Mouse (Mus musculus): ENCODE results near the gene Apoc4.

Gene Apoc4

GRCm38 (mm10) chr7:19681202-19681694 lies at the start of gene Apoc4, which contains the start of gene Gm44805:
Gene Apoc4, minus strand, starts transcription at chr7:19681479.
Gene Gm44805, minus strand, starts transcription at chr7:19681423.
- DNase-seq (ENCODE audit: low spot score) = no peak

GRCm38 (mm10) chr7:19726541-19726940 lies 45.3 kb upstream of the Apoc4 start:
- no peak for DNase-seq (ENCODE audit: low spot score)

- no peak for DNase-seq (ENCODE audit: low spot score)
Observed at GRCm38 (mm10) chr7:19724167-19724566, 42.9 kb upstream of the Apoc4 start.

GRCm38 (mm10) chr7:19722754-19723195 lies 41.5 kb upstream of the Apoc4 start:
- no peak for DNase-seq (ENCODE audit: low spot score)

- no peak for DNase-seq (ENCODE audit: low spot score)
Observed at GRCm38 (mm10) chr7:19719200-19719599, 37.9 kb upstream of the Apoc4 start.

- DNase-seq (ENCODE audit: low spot score) = no peak
Observed at GRCm38 (mm10) chr7:19718297-19718952, 37.1 kb upstream of the Apoc4 start.

GRCm38 (mm10) chr7:19717346-19717745 lies 36.1 kb upstream of the Apoc4 start:
- DNase-seq (ENCODE audit: low spot score) = no peak

GRCm38 (mm10) chr7:19716822-19717221 lies 35.5 kb upstream of the Apoc4 start:
- no peak for DNase-seq (ENCODE audit: low spot score)

- DNase-seq (ENCODE audit: low spot score) = no peak
Observed at GRCm38 (mm10) chr7:19716055-19716682, 34.9 kb upstream of the Apoc4 start.

- peak; percentile 99 for DNase-seq (ENCODE audit: low spot score)
Observed at GRCm38 (mm10) chr7:19715239-19716054, 34.2 kb upstream of the Apoc4 start, which contains the start of gene Tomm40. Gene Tomm40, minus strand, starts transcription at chr7:19715438.

GRCm38 (mm10) chr7:19714836-19715235 lies 33.6 kb upstream of the Apoc4 start:
- DNase-seq (ENCODE audit: low spot score) = no peak

- DNase-seq (ENCODE audit: low spot score) = no peak
Observed at GRCm38 (mm10) chr7:19713598-19713997, 32.3 kb upstream of the Apoc4 start.

- no peak for DNase-seq (ENCODE audit: low spot score)
Observed at GRCm38 (mm10) chr7:19713196-19713595, 31.9 kb upstream of the Apoc4 start.

GRCm38 (mm10) chr7:19712414-19712813 lies 31.1 kb upstream of the Apoc4 start:
- no peak for DNase-seq (ENCODE audit: low spot score)

GRCm38 (mm10) chr7:19710650-19711049 lies 29.4 kb upstream of the Apoc4 start:
- DNase-seq (ENCODE audit: low spot score) = peak; percentile 64

GRCm38 (mm10) chr7:19705271-19705670 lies 24.0 kb upstream of the Apoc4 start:
- no peak for DNase-seq (ENCODE audit: low spot score)

GRCm38 (mm10) chr7:19704475-19704874 lies 23.2 kb upstream of the Apoc4 start:
- no peak for DNase-seq (ENCODE audit: low spot score)

- no peak for DNase-seq (ENCODE audit: low spot score)
Observed at GRCm38 (mm10) chr7:19702859-19703555, 21.7 kb upstream of the Apoc4 start.

GRCm38 (mm10) chr7:19701069-19701761 lies 19.9 kb upstream of the Apoc4 start:
- DNase-seq (ENCODE audit: low spot score) = peak; percentile 86

GRCm38 (mm10) chr7:19700299-19701068 lies 19.2 kb upstream of the Apoc4 start:
- DNase-seq (ENCODE audit: low spot score) = no peak

GRCm38 (mm10) chr7:19699827-19700148 lies 18.5 kb upstream of the Apoc4 start:
- no peak for DNase-seq (ENCODE audit: low spot score)
